ENCODE assay signal across 15 mouse cellular contexts in genomic region chr17:35175968-35176367, GRCm38 (mm10). TPM values are rescaled to one million over a fixed set of nuclear protein-coding genes. Genes with fewer than 3 reads are reported as not detected.
DNase-seq lines count a peak whose midpoint lies in the region; ATAC-seq lines count a peak whose summit lies in the region.
"Had no signal": no experiment of that assay in that cellular context is flagged by ENCODE, and none has a peak within 500 bp of the region (broad histone marks: within the 10 kb centered on the region; RNA-seq: fewer than 3 reads in every experiment).

Gene Aif1 (minus strand): TSS chr17:35176068.

- no peak within 1 kb of the TSS for H3K4me2 ChIP-seq in liver, embryonic 15.5 days

- H3K9ac ChIP-seq in liver, embryonic 15.5 days, result no peak within 1 kb of the TSS

- ATAC-seq in liver, embryonic 15.5 days (ENCODE audit: insufficient read depth), result no peak

- H3K36me3 ChIP-seq in liver, embryonic 15.5 days (replicated peaks), result no peaks in the 10 kb centered on the region

- WGBS in liver, embryonic 15.5 days (ENCODE audit: insufficient replicate concordance), result 39% methylated on average over 2 of the region's 2 CpGs

- intact Hi-C loops in gastrocnemius, postnatal 36 days (cut with DNase I), result no loop called here

- no peaks in the 10 kb centered on the region for H3K27me3 ChIP-seq in liver, embryonic 15.5 days

- DNase-seq in layer of hippocampus, postnatal 10 days (ENCODE audit: low spot score in 2 of 2), result no peak
- no peak for DNase-seq in layer of hippocampus, adult 9-10 months (ENCODE audit: low spot score)
- no peak for DNase-seq in thymus, postnatal 0 days (ENCODE audit: low spot score)
- no peak for DNase-seq in thymus, adult 18-20 months
- DNase-seq in cerebellum, adult 8-10 months, result no peak
- no peak for DNase-seq in Muller cell, postnatal 12 days (ENCODE audit: inconsistent ontology term)
- DNase-seq in gastrocnemius, postnatal 36 days, result no peak
- DNase-seq: adrenal gland, adult 8-10 months; cerebellum, adult 2 months; heart, adult 11 months; kidney, adult 9 months; left cerebral cortex, postnatal 4 days; lung, postnatal 36 days had no signal

- no peak within 1 kb of the TSS for H3K4me3 ChIP-seq in liver, embryonic 15.5 days (replicated peaks)
- H3K4me3 ChIP-seq: myocyte had no signal

- H3K4me1 ChIP-seq in liver, embryonic 15.5 days (replicated peaks), result no peaks in the 10 kb centered on the region; the same call in 1 of the 2 replicates

- H3K9me3 ChIP-seq in liver, embryonic 15.5 days (replicated peaks), result no peaks in the 10 kb centered on the region

- H3K27ac ChIP-seq in liver, embryonic 15.5 days (replicated peaks), result no peak within 1 kb of the TSS

RNA-seq across cellular contexts. Expression of gene Aif1, which starts in this region (rescaled TPM):
- 10 to 100 TPM; 10.3 to 10.5 TPM for total RNA-seq in layer of hippocampus, postnatal 10 days (2021)
- polyA plus RNA-seq in thymus, postnatal 0 days (2015; fragmentation: Nextera tagmentation; extraction: Ambion mirVana), result 45.2 and 47.2 TPM in 2 replicates
- 20.5 and 22.2 TPM in 2 replicates for polyA plus RNA-seq in liver, embryonic 15.5 days (2015; fragmentation: Nextera tagmentation; extraction: Ambion mirVana)
- total RNA-seq in gastrocnemius, postnatal 36 days (2021), result under 1 TPM in 1 of 2 experiments, not detected in 1; 0.47 TPM
- polyA plus RNA-seq: myocyte had no signal

Comparison
In these comparisons a context has a peak if more than half of its experiments do, and no peak if none do; other contexts are left out.
1. RNA of gene Aif1 (total RNA-seq): 10.3 to 10.5 TPM in layer of hippocampus, postnatal 10 days; 0.47 TPM in gastrocnemius, postnatal 36 days; every median in the first group is over 4 times any median in the second.